Mouse (Mus musculus) limb, embryonic 15.5 days (tissue): ENCODE results near the gene Gm5862. TPM values are rescaled to one million over a fixed set of nuclear protein-coding genes. Genes with fewer than 3 reads are reported as not detected.
"Not testable (repeated sequence)": the region's sequence is repeated elsewhere in the genome, so short reads cannot be mapped to it uniquely, and the experiment has no call there.

ENCODE experiments used
- ATAC-seq: fragments of 200-750 bp; cut with Nextera tagmentation; 2 replicates; pipeline ENCODE4 v1.8.0; 2017; ENCODE audit warnings: low read depth, moderate TSS enrichment; ENCODE audit not compliant: insufficient number of reproducible peaks, low FRiP score, low TSS enrichment
- H3K27ac ChIP-seq: fragments of 300-500 bp; sonication (generic); 2 replicates; pipeline ENCODE4 v1.5.1; 2015; ENCODE audit warnings: moderate library complexity, mild to moderate bottlenecking, inconsistent platforms
- H3K27me3 ChIP-seq: fragments of 300-500 bp; sonication (generic); 2 replicates; pipeline ENCODE4 v1.6.1; 2015; ENCODE audit warnings: inconsistent platforms
- H3K36me3 ChIP-seq: fragments of 300-500 bp; sonication (generic); 2 replicates; pipeline ENCODE4 v1.6.1; 2015; ENCODE audit warnings: inconsistent platforms
- H3K4me1 ChIP-seq: fragments of 300-500 bp; sonication (generic); 2 replicates; pipeline ENCODE4 v1.6.1; 2015; ENCODE audit warnings: inconsistent platforms
- H3K4me2 ChIP-seq: fragments of 300-500 bp; sonication (generic); 2 replicates; pipeline ENCODE4 v1.6.1; 2015; ENCODE audit warnings: mild to moderate bottlenecking, inconsistent platforms
- H3K4me3 ChIP-seq: fragments of 300-500 bp; sonication (generic); 2 replicates; pipeline ENCODE4 v1.5.1; 2015; ENCODE audit warnings: mild to moderate bottlenecking, inconsistent platforms
- H3K9ac ChIP-seq: fragments of 300-500 bp; sonication (generic); 2 replicates; pipeline ENCODE4 v1.6.1; 2015; ENCODE audit warnings: inconsistent platforms
- H3K9me3 ChIP-seq: fragments of 300-500 bp; sonication (generic); 2 replicates; pipeline ENCODE4 v1.6.1; 2016; ENCODE audit warnings: inconsistent platforms
- WGBS: fragments of 180-500 bp; shearing (Covaris S2); methylation state at CpG from one replicate; pipeline ENCODE4 v1.1.7; 2015; 5-methylcytosine and 5-hydroxymethylcytosine counted together
- polyA plus RNA-seq: library from polyadenylated mRNA; unstranded; fragments of >200 nt; fragmentation: Nextera tagmentation; extraction: Ambion mirVana; gene quantifications from 2 replicates; pipeline ENCODE4 v1.2.1, GENCODE M21; 2015

The Gm5862 gene
- polyA plus RNA-seq, result 0.09 TPM in 1 of 2 replicates, not detected in the other

- WGBS, result no CpG with 5 or more reads among the region's 3 CpGs
- not testable (repeated sequence) for H3K4me3 ChIP-seq, H3K4me1 ChIP-seq, ATAC-seq, H3K9me3 ChIP-seq, H3K36me3 ChIP-seq, H3K4me2 ChIP-seq, H3K9ac ChIP-seq, H3K27me3 ChIP-seq, H3K27ac ChIP-seq
These were observed at the start of gene Gm5862 for GRCm38 (mm10) chr5:26022816-26023215. Gene Gm5862 (minus strand): TSS chr5:26022916.

- H3K4me1 ChIP-seq, result no peaks in the 10 kb centered on the region
- H3K36me3 ChIP-seq, result no peaks in the 10 kb centered on the region
- no peak overlapping the region for H3K9ac ChIP-seq
- no peak overlapping the region for H3K4me2 ChIP-seq
- WGBS, result 91% methylated on average over 24 of the region's 24 CpGs
- no peak overlapping the region for H3K27ac ChIP-seq
- H3K27me3 ChIP-seq, result no peaks in the 10 kb centered on the region
- no peaks in the 10 kb centered on the region for H3K9me3 ChIP-seq
- no peak overlapping the region for H3K4me3 ChIP-seq
- no peak for ATAC-seq
These were observed 48.0 kb upstream of the Gm5862 start for GRCm38 (mm10) chr5:26070716-26071115.

GRCm38 (mm10) chr5:26058481-26058880 lies 35.8 kb upstream of the Gm5862 start, which contains the start of gene Gm7347:
Gene Gm7347 (minus strand): TSS chr5:26058581.
- not testable (repeated sequence) for H3K27me3 ChIP-seq, H3K4me3 ChIP-seq, H3K36me3 ChIP-seq, H3K4me1 ChIP-seq, H3K27ac ChIP-seq, H3K9ac ChIP-seq, ATAC-seq, H3K9me3 ChIP-seq, H3K4me2 ChIP-seq
- no CpG with 5 or more reads among the region's 2 CpGs for WGBS

GRCm38 (mm10) chr5:26039458-26039857 lies 16.7 kb upstream of the Gm5862 start, which contains the start of gene Speer4a:
Gene Speer4a (minus strand): TSS chr5:26039558.
- H3K4me3 ChIP-seq, H3K9ac ChIP-seq, H3K4me2 ChIP-seq, H3K27ac ChIP-seq, H3K36me3 ChIP-seq, ATAC-seq, H3K9me3 ChIP-seq, H3K27me3 ChIP-seq, H3K4me1 ChIP-seq: not testable (repeated sequence)
- WGBS, result 78% methylated on average over 2 of the region's 2 CpGs

GRCm38 (mm10) chr5:26007697-26008096 lies 15.0 kb downstream of the Gm5862 start:
- not testable (repeated sequence) for H3K4me2 ChIP-seq, H3K4me1 ChIP-seq, H3K9ac ChIP-seq, H3K36me3 ChIP-seq, H3K27ac ChIP-seq, H3K4me3 ChIP-seq, H3K9me3 ChIP-seq
- 0 out of 2 replicates have a peak, but pooled peaks have one; percentile 35 for ATAC-seq
- peaks cover 11% of the 10 kb centered on the region for H3K27me3 ChIP-seq
- 59% methylated on average over 7 of the region's 7 CpGs for WGBS

GRCm38 (mm10) chr5:26006937-26007695 lies 15.6 kb downstream of the Gm5862 start:
- not testable (repeated sequence) for H3K4me1 ChIP-seq, H3K27ac ChIP-seq, H3K9ac ChIP-seq, H3K9me3 ChIP-seq, H3K36me3 ChIP-seq
- ATAC-seq, result peak; percentile 78
- 20% methylated on average over 45 of the region's 45 CpGs for WGBS
- peak overlapping the region; percentile 41 for H3K4me2 ChIP-seq
- H3K4me3 ChIP-seq, result peak overlapping the region; percentile 18
- peaks cover 11% of the 10 kb centered on the region for H3K27me3 ChIP-seq

GRCm38 (mm10) chr5:26004698-26005097 lies 18.0 kb downstream of the Gm5862 start, which contains the start of gene Gm1979:
Gene Gm1979 (minus strand): TSS chr5:26004798.
- ATAC-seq, H3K27ac ChIP-seq, H3K36me3 ChIP-seq, H3K4me2 ChIP-seq, H3K4me3 ChIP-seq, H3K4me1 ChIP-seq, H3K9ac ChIP-seq, H3K9me3 ChIP-seq: not testable (repeated sequence)
- H3K27me3 ChIP-seq, result peaks cover 11% of the 10 kb centered on the region
- 87% methylated on average over 1 of the region's 2 CpGs for WGBS

GRCm38 (mm10) chr5:25988550-25988949 lies 34.2 kb downstream of the Gm5862 start, which contains the start of gene Gm21698:
Gene Gm21698 (minus strand): TSS chr5:25988650.
- ATAC-seq, H3K27me3 ChIP-seq, H3K36me3 ChIP-seq, H3K9me3 ChIP-seq, H3K4me3 ChIP-seq, H3K9ac ChIP-seq, H3K27ac ChIP-seq, H3K4me2 ChIP-seq, H3K4me1 ChIP-seq: not testable (repeated sequence)
- whole genome bisulfite sequencing, result no CpG with 5 or more reads among the region's 3 CpGs

GRCm38 (mm10) chr5:25972563-25972962 lies 50.2 kb downstream of the Gm5862 start, which contains the start of gene Gm21680:
Gene Gm21680 (minus strand): TSS chr5:25972663.
- WGBS, result no CpG with 5 or more reads among the region's 2 CpGs
- H3K36me3 ChIP-seq, ATAC-seq, H3K4me2 ChIP-seq, H3K4me3 ChIP-seq, H3K9ac ChIP-seq, H3K27me3 ChIP-seq, H3K4me1 ChIP-seq, H3K27ac ChIP-seq, H3K9me3 ChIP-seq: not testable (repeated sequence)

Other genes with a start within 250 kb of the Gm5862 start
- 0.19 TPM in 1 of 2 replicates, not detected in the other for gene Gm21663, start 80.5 kb downstream of the Gm5862 start, polyA plus RNA-seq
- gene Gm21671, start 68.5 kb downstream of the Gm5862 start, polyA plus RNA-seq, result 0.10 TPM in 1 of 2 replicates, not detected in the other
- gene Gm21680, start 50.3 kb downstream of the Gm5862 start, polyA plus RNA-seq, result 0.14 TPM in 1 of 2 replicates, not detected in the other
- gene Gm21698, start 34.3 kb downstream of the Gm5862 start, polyA plus RNA-seq, result 0.12 TPM in 1 of 2 replicates, not detected in the other
- gene Gm1979, start 18.1 kb downstream of the Gm5862 start, polyA plus RNA-seq, result not detected in 2 replicates
- 0.14 TPM in 1 of 2 replicates, not detected in the other for gene Speer4a, start 16.6 kb upstream of the Gm5862 start, polyA plus RNA-seq
- gene Gm7347, start 35.7 kb upstream of the Gm5862 start, polyA plus RNA-seq, result 0.19 TPM in 1 of 2 replicates, not detected in the other
- gene Gm10471, start 66.4 kb upstream of the Gm5862 start, polyA plus RNA-seq, result 0.05 TPM in 1 of 2 replicates, not detected in the other
- gene 5031410I06Rik, start 82.4 kb upstream of the Gm5862 start, polyA plus RNA-seq, result not detected in 2 replicates
- 0.14 TPM in 1 of 2 replicates, not detected in the other for gene Gm10220, start 98.5 kb upstream of the Gm5862 start, polyA plus RNA-seq
- gene Gm7361, start 234.8 kb upstream of the Gm5862 start, polyA plus RNA-seq, result not detected in 2 replicates